Mouse (Mus musculus) kidney, embryonic 15.5 days (tissue): ENCODE measurements at regions not wholly inside any gene's neighbourhood (a gene's known extent, or its start where the extent isn't known, plus 50 kb on each side); places are given as distances from the start of the nearest gene placed in this dataset.

Experiments
- ATAC-seq: fragments of 200-750 bp; cut with Nextera tagmentation; replicated peaks from 2 replicates; pipeline ENCODE4 v1.8.0; 2017; ENCODE audit warnings: moderate TSS enrichment; ENCODE audit not compliant: low FRiP score
- H3K27ac ChIP-seq: fragments of 300-500 bp; sonication (generic); 2 replicates; pipeline ENCODE4 v1.5.1; 2015; ENCODE audit warnings: mild to moderate bottlenecking, inconsistent platforms
- H3K27me3 ChIP-seq: fragments of 300-500 bp; sonication (generic); 2 replicates; pipeline ENCODE4 v1.6.1; 2015; ENCODE audit warnings: inconsistent platforms
- H3K36me3 ChIP-seq: fragments of 300-500 bp; sonication (generic); 2 replicates; pipeline ENCODE4 v1.6.1; 2015; ENCODE audit warnings: inconsistent platforms
- H3K4me1 ChIP-seq: fragments of 300-500 bp; sonication (generic); 2 replicates; pipeline ENCODE4 v1.6.1; 2015; ENCODE audit warnings: inconsistent platforms
- H3K4me2 ChIP-seq: fragments of 300-500 bp; sonication (generic); 2 replicates; pipeline ENCODE4 v1.6.1; 2015; ENCODE audit warnings: moderate library complexity, mild to moderate bottlenecking, inconsistent platforms
- H3K4me3 ChIP-seq: fragments of 300-500 bp; sonication (generic); replicated peaks from 2 replicates; pipeline ENCODE4 v1.5.1; 2015; ENCODE audit warnings: mild to moderate bottlenecking, inconsistent platforms
- H3K9ac ChIP-seq: fragments of 300-500 bp; sonication (generic); 2 replicates; pipeline ENCODE4 v1.6.1; 2015; ENCODE audit warnings: mild to moderate bottlenecking, inconsistent platforms
- H3K9me3 ChIP-seq: fragments of 300-500 bp; sonication (generic); replicated peaks from 2 replicates; pipeline ENCODE4 v1.6.1; 2016; ENCODE audit warnings: inconsistent platforms
- WGBS: fragments of 180-500 bp; shearing (Covaris S2); methylation state at CpG from one replicate; pipeline ENCODE4 v1.1.7; 2015; ENCODE audit warnings: mixed read lengths; 5-methylcytosine and 5-hydroxymethylcytosine counted together

- Histone ChIP-seq H3K27me3 (no peaks in the 10 kb centered on the region), H3K36me3 (no peaks in the 10 kb centered on the region), H3K9me3 (0 out of 2 replicates have a peak, but pooled peaks cover 7% of the 10 kb centered on the region), H3K9ac (no peak overlapping the region), H3K27ac (peak overlapping the region; percentile 86), H3K4me2 (0 out of 2 replicates have a peak overlapping the region, but pooled peaks have one; percentile 16), H3K4me1 (peaks cover 20% of the 10 kb centered on the region), H3K4me3 (no peak overlapping the region)
- peak; percentile 93 for ATAC-seq
- WGBS: 30% methylated on average over 7 of the region's 7 CpGs
Measured at GRCm38 (mm10) chr14:120102010-120102748, 59.9 kb upstream of the Oxgr1 start.

GRCm38 (mm10) chr14:120102749-120103142 is 60.5 kb upstream of the Oxgr1 start:
- H3K4me3 ChIP-seq: no peak overlapping the region
- 5% methylated on average over 1 of the region's 1 CpGs for WGBS
- H3K9ac ChIP-seq: no peak overlapping the region
- 0 out of 2 replicates have a peak overlapping the region, but pooled peaks have one; percentile 4 for H3K4me2 ChIP-seq
- H3K27ac ChIP-seq: peak overlapping the region; percentile 86
- H3K9me3 ChIP-seq: 0 out of 2 replicates have a peak, but pooled peaks cover 7% of the 10 kb centered on the region
- no peaks in the 10 kb centered on the region for H3K27me3 ChIP-seq
- no peaks in the 10 kb centered on the region for H3K36me3 ChIP-seq
- peak; percentile 95 for ATAC-seq
- H3K4me1 ChIP-seq: peaks cover 20% of the 10 kb centered on the region

GRCm38 (mm10) chr14:120109846-120110245 is 67.6 kb upstream of the Oxgr1 start:
- Histone ChIP-seq H3K9me3 (0 out of 2 replicates have a peak, but pooled peaks cover 1% of the 10 kb centered on the region), H3K4me1 (peaks cover 3% of the 10 kb centered on the region; the same call in 1 of the 2 replicates), H3K4me2 (no peak overlapping the region), H3K27ac (no peak overlapping the region), H3K9ac (no peak overlapping the region), H3K4me3 (no peak overlapping the region), H3K36me3 (no peaks in the 10 kb centered on the region), H3K27me3 (no peaks in the 10 kb centered on the region)
- ATAC-seq: no peak
- 98% methylated on average over 1 of the region's 1 CpGs for WGBS

GRCm38 (mm10) chr14:120113316-120113715 is 71.1 kb upstream of the Oxgr1 start:
- no peaks in the 10 kb centered on the region for H3K36me3 ChIP-seq
- H3K27me3 ChIP-seq: no peaks in the 10 kb centered on the region
- no peaks in the 10 kb centered on the region for H3K9me3 ChIP-seq
- H3K4me1 ChIP-seq: peaks cover under 1% of the 10 kb centered on the region; the same call in 1 of the 2 replicates
- H3K9ac ChIP-seq: no peak overlapping the region
- H3K4me2 ChIP-seq: no peak overlapping the region
- WGBS: 91% methylated on average over 4 of the region's 4 CpGs
- H3K27ac ChIP-seq: no peak overlapping the region
- no peak overlapping the region for H3K4me3 ChIP-seq
- ATAC-seq: no peak

- no peak overlapping the region for H3K27ac ChIP-seq
- no peak for ATAC-seq
Measured at GRCm38 (mm10) chr14:120118582-120118981, 76.3 kb upstream of the Oxgr1 start.

GRCm38 (mm10) chr14:120119094-120119501 is 76.9 kb upstream of the Oxgr1 start:
- Histone ChIP-seq H3K4me2 (no peak overlapping the region), H3K27ac (no peak overlapping the region), H3K4me1 (no peaks in the 10 kb centered on the region), H3K9ac (no peak overlapping the region), H3K4me3 (no peak overlapping the region), H3K9me3 (no peaks in the 10 kb centered on the region), H3K36me3 (no peaks in the 10 kb centered on the region), H3K27me3 (no peaks in the 10 kb centered on the region)
- 83% methylated on average over 5 of the region's 5 CpGs for WGBS
- no peak for ATAC-seq

More at GRCm38 (mm10) chr14:120118582-120118981, 76.3 kb upstream of the Oxgr1 start:
- Histone ChIP-seq H3K27me3 (no peaks in the 10 kb centered on the region), H3K4me2 (no peak overlapping the region), H3K4me3 (no peak overlapping the region), H3K9me3 (no peaks in the 10 kb centered on the region), H3K36me3 (no peaks in the 10 kb centered on the region), H3K4me1 (no peaks in the 10 kb centered on the region), H3K9ac (no peak overlapping the region)
- WGBS: 83% methylated on average over 7 of the region's 7 CpGs

GRCm38 (mm10) chr14:120119506-120119905 is 77.3 kb upstream of the Oxgr1 start:
- WGBS: 76% methylated on average over 5 of the region's 5 CpGs
- no peak for ATAC-seq
- no peaks in the 10 kb centered on the region for H3K36me3 ChIP-seq

GRCm38 (mm10) chr14:120120261-120120660 is 78.0 kb upstream of the Oxgr1 start:
- no peak overlapping the region for H3K4me3 ChIP-seq
- H3K36me3 ChIP-seq: no peaks in the 10 kb centered on the region
- WGBS: 85% methylated on average over 5 of the region's 5 CpGs
- H3K27me3 ChIP-seq: no peaks in the 10 kb centered on the region
- H3K9me3 ChIP-seq: no peaks in the 10 kb centered on the region
- no peak overlapping the region for H3K27ac ChIP-seq
- ATAC-seq: no peak
- H3K4me1 ChIP-seq: no peaks in the 10 kb centered on the region
- no peak overlapping the region for H3K4me2 ChIP-seq
- no peak overlapping the region for H3K9ac ChIP-seq

More at GRCm38 (mm10) chr14:120119506-120119905, 77.3 kb upstream of the Oxgr1 start:
- Histone ChIP-seq H3K27ac (no peak overlapping the region), H3K9ac (no peak overlapping the region), H3K9me3 (no peaks in the 10 kb centered on the region), H3K4me1 (no peaks in the 10 kb centered on the region), H3K27me3 (no peaks in the 10 kb centered on the region), H3K4me3 (no peak overlapping the region), H3K4me2 (no peak overlapping the region)

GRCm38 (mm10) chr14:120125315-120125714 is 83.1 kb upstream of the Oxgr1 start:
- Histone ChIP-seq H3K4me1 (no peaks in the 10 kb centered on the region), H3K4me3 (no peak overlapping the region), H3K9ac (no peak overlapping the region), H3K27me3 (no peaks in the 10 kb centered on the region), H3K4me2 (no peak overlapping the region), H3K9me3 (no peaks in the 10 kb centered on the region), H3K27ac (no peak overlapping the region), H3K36me3 (no peaks in the 10 kb centered on the region)
- 86% methylated on average over 5 of the region's 5 CpGs for WGBS
- no peak for ATAC-seq

GRCm38 (mm10) chr14:120127481-120127880 is 85.2 kb upstream of the Oxgr1 start:
- H3K27ac ChIP-seq: no peak overlapping the region
- no peak overlapping the region for H3K9ac ChIP-seq
- no peaks in the 10 kb centered on the region for H3K4me1 ChIP-seq
- WGBS: 72% methylated on average over 5 of the region's 5 CpGs
- no peak for ATAC-seq
- H3K9me3 ChIP-seq: no peaks in the 10 kb centered on the region
- no peak overlapping the region for H3K4me2 ChIP-seq
- H3K27me3 ChIP-seq: no peaks in the 10 kb centered on the region
- H3K4me3 ChIP-seq: no peak overlapping the region
- H3K36me3 ChIP-seq: no peaks in the 10 kb centered on the region

DNA sequence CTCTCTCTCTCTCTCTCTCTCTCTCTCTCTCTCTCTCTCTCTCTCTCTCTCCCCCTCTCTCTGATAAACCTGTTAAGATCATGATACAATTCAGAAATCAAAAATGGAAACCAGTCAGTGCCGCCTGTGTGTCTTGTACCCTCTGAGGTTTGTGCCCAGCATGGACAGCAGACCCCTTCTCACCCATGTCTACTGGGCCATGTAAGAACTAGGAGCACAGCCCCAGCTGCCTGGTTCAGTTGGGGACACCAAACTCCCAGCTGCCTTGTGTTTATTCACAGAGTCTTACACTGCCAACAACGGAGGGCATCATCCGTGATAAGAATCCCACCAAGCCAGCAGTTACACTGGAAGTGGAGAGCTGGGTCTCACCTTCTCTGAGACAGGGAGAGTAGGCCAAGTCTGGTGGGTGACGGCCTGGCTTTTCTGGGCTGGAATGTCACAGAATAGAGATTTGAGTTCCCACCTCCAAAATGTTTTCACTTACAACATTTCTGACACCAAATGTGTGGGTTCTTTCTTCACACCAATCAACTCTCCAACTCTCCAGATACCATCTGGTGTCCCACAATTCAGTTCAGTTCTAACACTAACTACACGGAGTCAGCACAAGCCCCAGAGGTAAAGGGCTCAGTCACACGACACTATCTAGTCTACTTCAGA is 92.2 kb upstream of the Oxgr1 start:
- whole genome bisulfite sequencing: 76% methylated on average over 6 of the region's 6 CpGs
- H3K9ac ChIP-seq: no peak overlapping the region

DNA sequence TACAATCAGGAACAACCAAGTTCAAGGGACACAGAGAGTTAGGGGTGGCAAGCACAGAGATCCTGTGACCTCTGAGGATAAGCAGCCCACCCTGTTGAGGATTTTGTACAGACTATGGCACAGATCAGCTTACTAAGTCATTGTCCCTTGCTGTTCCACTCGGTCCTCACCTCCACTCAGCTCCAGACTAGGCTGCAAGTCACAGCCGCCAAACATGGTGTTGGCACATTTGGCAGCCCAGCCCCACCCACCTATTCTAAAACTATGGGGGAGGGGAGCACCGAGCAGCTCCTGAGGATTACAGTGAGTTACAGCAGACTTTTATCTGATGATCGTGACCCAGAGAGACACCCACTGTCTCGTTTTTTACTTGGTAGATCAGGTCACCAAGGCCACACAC is 93.0 kb upstream of the Oxgr1 start:
- Histone ChIP-seq H3K36me3 (no peaks in the 10 kb centered on the region), H3K27ac (no peak overlapping the region), H3K4me1 (peaks cover 9% of the 10 kb centered on the region; the same call in 1 of the 2 replicates), H3K4me2 (no peak overlapping the region), H3K9me3 (no peaks in the 10 kb centered on the region), H3K4me3 (no peak overlapping the region), H3K27me3 (no peaks in the 10 kb centered on the region), H3K9ac (no peak overlapping the region)
- 41% methylated on average over 5 of the region's 5 CpGs for WGBS
- ATAC-seq: no peak

More for the DNA sequence above, 92.2 kb upstream of the Oxgr1 start:
- no peak for ATAC-seq
- H3K36me3 ChIP-seq: no peaks in the 10 kb centered on the region
- H3K4me2 ChIP-seq: no peak overlapping the region
- H3K27me3 ChIP-seq: no peaks in the 10 kb centered on the region
- H3K4me1 ChIP-seq: peaks cover 9% of the 10 kb centered on the region; the same call in 1 of the 2 replicates
- H3K4me3 ChIP-seq: no peak overlapping the region
- no peaks in the 10 kb centered on the region for H3K9me3 ChIP-seq
- H3K27ac ChIP-seq: no peak overlapping the region
